Mouse (Mus musculus): ENCODE measurements around the gene Arid1a. TPM values are rescaled to one million over a fixed set of nuclear protein-coding genes. Genes with fewer than 3 reads are reported as not detected.

Gene Arid1a
- polyA plus RNA-seq, 1 experiment from 2014 or later, result 37.5 TPM

- Histone ChIP-seq H3K36me3 (no peaks in the 10 kb centered on the region), H3K27ac (no peak overlapping the region), H3K27me3 (no peaks in the 10 kb centered on the region), H3K4me1 (no peaks in the 10 kb centered on the region), H3K4me3 (no peak overlapping the region), H3K9ac (no peak overlapping the region), H3K4me2 (replicated peaks) (0 out of 2 replicates have a peak overlapping the region, but pooled peaks have one; percentile 11), H3K9me3 (0 out of 2 replicates have a peak, but pooled peaks cover 8% of the 10 kb centered on the region)
- no peak for ATAC-seq (ENCODE audit: insufficient number of reproducible peaks, insufficient read depth, low FRiP score, low TSS enrichment)
- WGBS, result 40% methylated on average over 21 of the region's 21 CpGs
These were observed 110.9 kb downstream of the Arid1a start for GRCm38 (mm10) chr4:133645680-133646079.

- Histone ChIP-seq H3K27me3 (no peaks in the 10 kb centered on the region), H3K4me2 (replicated peaks) (no peak overlapping the region), H3K36me3 (no peaks in the 10 kb centered on the region), H3K4me3 (no peak overlapping the region), H3K4me1 (no peaks in the 10 kb centered on the region), H3K9me3 (0 out of 2 replicates have a peak, but pooled peaks cover 8% of the 10 kb centered on the region), H3K27ac (no peak overlapping the region), H3K9ac (no peak overlapping the region)
- WGBS, result 94% methylated on average over 3 of the region's 3 CpGs
- no peak for ATAC-seq (ENCODE audit: insufficient number of reproducible peaks, insufficient read depth, low FRiP score, low TSS enrichment)
These were observed 111.4 kb downstream of the Arid1a start for GRCm38 (mm10) chr4:133645195-133645594.

- WGBS, result 81% methylated on average over 5 of the region's 5 CpGs
- no peak overlapping the region for H3K4me3 ChIP-seq
- H3K9ac ChIP-seq, result no peak overlapping the region
- H3K9me3 ChIP-seq, result no peaks in the 10 kb centered on the region
- no peaks in the 10 kb centered on the region for H3K36me3 ChIP-seq
- no peak overlapping the region for H3K27ac ChIP-seq
- no peak overlapping the region for H3K4me2 ChIP-seq (replicated peaks)
- peaks cover 21% of the 10 kb centered on the region for H3K4me1 ChIP-seq
- no peaks in the 10 kb centered on the region for H3K27me3 ChIP-seq
- no peak for ATAC-seq (ENCODE audit: insufficient number of reproducible peaks, insufficient read depth, low FRiP score, low TSS enrichment)
These were observed 122.5 kb downstream of the Arid1a start for GRCm38 (mm10) chr4:133634043-133634410.

GRCm38 (mm10) chr4:133633332-133634042 is 123.1 kb downstream of the Arid1a start:
- H3K4me1 ChIP-seq, result peaks cover 21% of the 10 kb centered on the region
- H3K9me3 ChIP-seq, result no peaks in the 10 kb centered on the region
- H3K27me3 ChIP-seq, result no peaks in the 10 kb centered on the region
- peak; percentile 55; the same call in 1 of the 2 replicates for ATAC-seq (ENCODE audit: insufficient number of reproducible peaks, insufficient read depth, low FRiP score, low TSS enrichment)
- no peaks in the 10 kb centered on the region for H3K36me3 ChIP-seq
- H3K9ac ChIP-seq, result peak overlapping the region; percentile 91
- peak overlapping the region; percentile 70 for H3K4me3 ChIP-seq
- H3K4me2 ChIP-seq (replicated peaks), result peak overlapping the region; percentile 88; the same call in 1 of the 2 replicates
- peak overlapping the region; percentile 73 for H3K27ac ChIP-seq
- 8% methylated on average over 41 of the region's 47 CpGs for WGBS

- Histone ChIP-seq H3K4me2 (replicated peaks) (peak overlapping the region; percentile 88), H3K27me3 (no peaks in the 10 kb centered on the region), H3K4me1 (peaks cover 21% of the 10 kb centered on the region)
These were observed 123.9 kb downstream of the Arid1a start for GRCm38 (mm10) chr4:133632483-133633327.

GRCm38 (mm10) chr4:133631769-133632411 is 124.7 kb downstream of the Arid1a start:
- peaks cover 21% of the 10 kb centered on the region for H3K4me1 ChIP-seq
- peak overlapping the region; percentile 91 for H3K9ac ChIP-seq
- H3K4me3 ChIP-seq, result peak overlapping the region; percentile 70
- H3K36me3 ChIP-seq, result peaks cover 3% of the 10 kb centered on the region; the same call in 1 of the 2 replicates
- 0 out of 2 replicates have a peak, but pooled peaks have one; percentile 6 for ATAC-seq (ENCODE audit: insufficient number of reproducible peaks, insufficient read depth, low FRiP score, low TSS enrichment)
- H3K27me3 ChIP-seq, result no peaks in the 10 kb centered on the region
- peak overlapping the region; percentile 88 for H3K4me2 ChIP-seq (replicated peaks)
- 0 out of 2 replicates have a peak overlapping the region, but pooled peaks have one; percentile 51 for H3K27ac ChIP-seq
- H3K9me3 ChIP-seq, result no peaks in the 10 kb centered on the region
- 48% methylated on average over 9 of the region's 9 CpGs for WGBS

More at GRCm38 (mm10) chr4:133632483-133633327, 123.9 kb downstream of the Arid1a start:
- peak overlapping the region; percentile 91 for H3K9ac ChIP-seq
- peak overlapping the region; percentile 70 for H3K4me3 ChIP-seq
- H3K27ac ChIP-seq, result peak overlapping the region; percentile 73
- H3K9me3 ChIP-seq, result no peaks in the 10 kb centered on the region
- WGBS, result 2% methylated on average over 63 of the region's 69 CpGs
- ATAC-seq (ENCODE audit: insufficient number of reproducible peaks, insufficient read depth, low FRiP score, low TSS enrichment), result 0 out of 2 replicates have a peak, but pooled peaks have one; percentile 36
- H3K36me3 ChIP-seq, result no peaks in the 10 kb centered on the region

- H3K27me3 ChIP-seq, result no peaks in the 10 kb centered on the region
- peak overlapping the region; percentile 88; the same call in 1 of the 2 replicates for H3K4me2 ChIP-seq (replicated peaks)
- ATAC-seq (ENCODE audit: insufficient number of reproducible peaks, insufficient read depth, low FRiP score, low TSS enrichment), result no peak
- H3K36me3 ChIP-seq, result peaks cover 10% of the 10 kb centered on the region; the same call in 1 of the 2 replicates
- peak overlapping the region; percentile 3; the same call in 1 of the 2 replicates for H3K4me3 ChIP-seq
- WGBS, result 78% methylated on average over 14 of the region's 14 CpGs
- peaks cover 21% of the 10 kb centered on the region for H3K4me1 ChIP-seq
- no peak overlapping the region for H3K27ac ChIP-seq
- no peaks in the 10 kb centered on the region for H3K9me3 ChIP-seq
- H3K9ac ChIP-seq, result no peak overlapping the region
These were observed 125.3 kb downstream of the Arid1a start for GRCm38 (mm10) chr4:133631071-133631768.

GRCm38 (mm10) chr4:133630326-133630920 is 126.1 kb downstream of the Arid1a start:
- Histone ChIP-seq H3K4me3 (no peak overlapping the region), H3K27ac (no peak overlapping the region), H3K4me2 (replicated peaks) (no peak overlapping the region), H3K4me1 (peaks cover 21% of the 10 kb centered on the region), H3K9me3 (no peaks in the 10 kb centered on the region), H3K9ac (no peak overlapping the region), H3K27me3 (no peaks in the 10 kb centered on the region), H3K36me3 (peaks cover 18% of the 10 kb centered on the region)
- 90% methylated on average over 8 of the region's 8 CpGs for WGBS
- no peak for ATAC-seq (ENCODE audit: insufficient number of reproducible peaks, insufficient read depth, low FRiP score, low TSS enrichment)

- H3K4me1 ChIP-seq, result peaks cover 21% of the 10 kb centered on the region
- no peaks in the 10 kb centered on the region for H3K9me3 ChIP-seq
- WGBS, result 89% methylated on average over 7 of the region's 7 CpGs
- no peak for ATAC-seq (ENCODE audit: insufficient number of reproducible peaks, insufficient read depth, low FRiP score, low TSS enrichment)
- H3K4me2 ChIP-seq (replicated peaks), result no peak overlapping the region
- no peak overlapping the region for H3K4me3 ChIP-seq
- H3K27me3 ChIP-seq, result no peaks in the 10 kb centered on the region
- H3K36me3 ChIP-seq, result peaks cover 28% of the 10 kb centered on the region
- H3K27ac ChIP-seq, result no peak overlapping the region
- H3K9ac ChIP-seq, result no peak overlapping the region
These were observed 127.4 kb downstream of the Arid1a start for GRCm38 (mm10) chr4:133629191-133629590.
